Mouse (Mus musculus) thymus, adult 2 months (tissue): ENCODE measurements around the gene Omp. TPM values are rescaled to one million over a fixed set of nuclear protein-coding genes. Genes with fewer than 3 reads are reported as not detected.

Source experiments
- DNase-seq: peaks from one replicate; pipeline ENCODE4 v3.0.0; 2021
- H3K27ac ChIP-seq: fragments of 200-500 bp; 2 replicates; pipeline ENCODE4 v1.5.1; 2012; ENCODE audit warnings: low read length, control low read depth; ENCODE audit not compliant: control insufficient read depth, insufficient read depth
- H3K27me3 ChIP-seq: fragments of 200-500 bp; 2 replicates; pipeline ENCODE4 v1.6.1; 2012; ENCODE audit warnings: mild to moderate bottlenecking, low read length, moderate library complexity, mixed read lengths; ENCODE audit not compliant: control insufficient read depth, insufficient read depth
- H3K36me3 ChIP-seq: fragments of 200-500 bp; 2 replicates; pipeline ENCODE4 v1.6.1; 2012; ENCODE audit warnings: mild to moderate bottlenecking, low read length, moderate library complexity; ENCODE audit not compliant: control insufficient read depth, insufficient read depth
- H3K4me1 ChIP-seq: fragments of 200-500 bp; replicated peaks from 2 replicates; pipeline ENCODE4 v1.6.1; 2012; ENCODE audit warnings: low read length; ENCODE audit not compliant: control insufficient read depth, insufficient read depth
- H3K4me3 ChIP-seq: fragments of 200-500 bp; 2 replicates; pipeline ENCODE4 v1.5.1; 2012; ENCODE audit warnings: mild to moderate bottlenecking, low read length, control low read depth, moderate library complexity; ENCODE audit not compliant: control insufficient read depth, insufficient read depth
- CTCF ChIP-seq: fragments of 200-500 bp; IDR thresholded peaks from 2 replicates; pipeline ENCODE4 v1.5.1; 2012; ENCODE audit warnings: mild to moderate bottlenecking, control low read depth, low read length, moderate library complexity, borderline replicate concordance; ENCODE audit not compliant: control insufficient read depth, poor library complexity, insufficient read depth; ENCODE audit errors: extremely low read depth
- POLR2A ChIP-seq: fragments of 200-500 bp; IDR thresholded peaks from 2 replicates; pipeline ENCODE4 v1.6.1; 2012; ENCODE audit warnings: mild to moderate bottlenecking, low read length, control low read depth, moderate library complexity; ENCODE audit not compliant: control insufficient read depth, poor library complexity, insufficient read depth; ENCODE audit errors: extremely low read depth
- WGBS: fragments of 180-500 bp; shearing (Covaris S2); methylation state at CpG from one replicate; pipeline ENCODE4 v1.1.7; 2018; 5-methylcytosine and 5-hydroxymethylcytosine counted together
- polyA plus RNA-seq: library from polyadenylated mRNA; depleted of rRNA; stranded (reverse); fragments of >200 nt; gene quantifications from 2 replicates; pipeline ENCODE4 v1.2.3, GENCODE M21; 2012; rRNA removed

Gene Omp
- polyA plus RNA-seq, 1 experiment, result 1.8 TPM

DNA sequence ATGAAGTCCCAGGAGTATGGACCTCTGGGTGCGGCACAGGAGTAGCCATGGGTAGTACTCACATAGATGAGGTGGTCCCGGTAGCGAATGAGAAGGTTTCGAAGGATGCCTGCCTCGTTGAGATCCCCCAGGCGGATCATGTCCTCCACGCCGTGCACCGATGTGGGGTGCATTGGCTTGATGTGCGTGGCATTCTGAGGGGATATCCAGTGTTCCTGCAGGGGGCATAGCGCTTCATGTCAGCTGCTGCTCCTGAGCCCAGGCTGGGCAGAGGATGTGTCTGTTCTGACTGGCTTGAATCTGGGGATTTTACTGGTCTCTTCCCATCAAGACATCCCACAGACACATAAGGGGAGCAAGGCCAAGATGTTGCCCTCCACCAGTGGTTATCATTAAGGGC lies 42.8 kb downstream of the Omp start:
- WGBS, result over 99% methylated on average over 11 of the region's 11 CpGs
- no peak for TF ChIP-seq CTCF
- TF ChIP-seq POLR2A, result no peak
- no peak for DNase-seq
- Histone ChIP-seq H3K27ac (no peak overlapping the region), H3K36me3 (no peaks in the 10 kb centered on the region), H3K27me3 (no peaks in the 10 kb centered on the region), H3K4me1 (peaks cover 12% of the 10 kb centered on the region), H3K4me3 (no peak overlapping the region)

DNA sequence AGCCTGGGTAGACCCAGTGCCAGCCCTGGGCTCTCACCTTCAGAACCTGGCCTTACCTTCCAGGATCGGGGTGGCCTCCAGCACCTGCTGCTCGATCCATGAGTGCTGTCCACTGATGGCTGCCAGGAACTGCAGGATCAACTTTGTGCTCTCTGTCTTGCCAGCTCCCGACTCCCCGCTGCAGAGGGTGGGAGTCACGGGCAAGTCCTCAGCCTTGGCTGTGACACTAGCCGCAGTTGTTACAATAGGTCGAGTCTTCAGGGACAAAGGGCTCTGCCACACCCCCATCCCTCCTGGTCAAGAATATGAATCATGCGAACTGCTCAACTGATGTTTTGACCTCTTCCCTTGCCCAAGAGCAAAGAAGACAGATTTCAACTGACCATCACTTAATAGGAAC lies 47.7 kb downstream of the Omp start:
- no peaks in the 10 kb centered on the region for H3K4me1 ChIP-seq
- WGBS, result 95% methylated on average over 8 of the region's 8 CpGs
- TF ChIP-seq CTCF (no peak), POLR2A (no peak)
- H3K36me3 ChIP-seq, result no peaks in the 10 kb centered on the region
- no peak overlapping the region for H3K27ac ChIP-seq
- DNase-seq, result no peak
- no peak overlapping the region for H3K4me3 ChIP-seq
- no peaks in the 10 kb centered on the region for H3K27me3 ChIP-seq

- H3K4me3 ChIP-seq, result no peak overlapping the region
- H3K4me1 ChIP-seq, result no peaks in the 10 kb centered on the region
- TF ChIP-seq CTCF (no peak), POLR2A (no peak)
- H3K36me3 ChIP-seq, result no peaks in the 10 kb centered on the region
- no peak for DNase-seq
- no peaks in the 10 kb centered on the region for H3K27me3 ChIP-seq
- 96% methylated on average over 4 of the region's 4 CpGs for WGBS
- no peak overlapping the region for H3K27ac ChIP-seq
These were observed 49.5 kb downstream of the Omp start for GRCm38 (mm10) chr7:98095852-98096251.

Other genes starting within 250 kb of the Omp start
- not detected in 2 replicates for gene Gdpd4, start 225.5 kb downstream of the Omp start, polyA plus RNA-seq
- gene Myo7a, start 26.0 kb downstream of the Omp start, polyA plus RNA-seq, result 8.0 and 10.1 TPM in 2 replicates
- gene Capn5, start 32.8 kb upstream of the Omp start, polyA plus RNA-seq, result 21.4 and 25.3 TPM in 2 replicates
- gene B3gnt6, start 54.0 kb upstream of the Omp start, polyA plus RNA-seq, result 0.34 and 0.40 TPM in 2 replicates
- 6.7 and 9.1 TPM in 2 replicates for gene Acer3, start 175.7 kb upstream of the Omp start, polyA plus RNA-seq
- gene Tsku, start 215.8 kb upstream of the Omp start, polyA plus RNA-seq, result 10.2 and 11.1 TPM in 2 replicates